Mouse (Mus musculus): ENCODE data around the gene Paox. TPM values are rescaled to one million over a fixed set of nuclear protein-coding genes. Genes with fewer than 3 reads are reported as not detected.

Gene Paox
- total and polyA plus RNA-seq, 2 experiments, result 59.1 to 86.9 TPM

DNA sequence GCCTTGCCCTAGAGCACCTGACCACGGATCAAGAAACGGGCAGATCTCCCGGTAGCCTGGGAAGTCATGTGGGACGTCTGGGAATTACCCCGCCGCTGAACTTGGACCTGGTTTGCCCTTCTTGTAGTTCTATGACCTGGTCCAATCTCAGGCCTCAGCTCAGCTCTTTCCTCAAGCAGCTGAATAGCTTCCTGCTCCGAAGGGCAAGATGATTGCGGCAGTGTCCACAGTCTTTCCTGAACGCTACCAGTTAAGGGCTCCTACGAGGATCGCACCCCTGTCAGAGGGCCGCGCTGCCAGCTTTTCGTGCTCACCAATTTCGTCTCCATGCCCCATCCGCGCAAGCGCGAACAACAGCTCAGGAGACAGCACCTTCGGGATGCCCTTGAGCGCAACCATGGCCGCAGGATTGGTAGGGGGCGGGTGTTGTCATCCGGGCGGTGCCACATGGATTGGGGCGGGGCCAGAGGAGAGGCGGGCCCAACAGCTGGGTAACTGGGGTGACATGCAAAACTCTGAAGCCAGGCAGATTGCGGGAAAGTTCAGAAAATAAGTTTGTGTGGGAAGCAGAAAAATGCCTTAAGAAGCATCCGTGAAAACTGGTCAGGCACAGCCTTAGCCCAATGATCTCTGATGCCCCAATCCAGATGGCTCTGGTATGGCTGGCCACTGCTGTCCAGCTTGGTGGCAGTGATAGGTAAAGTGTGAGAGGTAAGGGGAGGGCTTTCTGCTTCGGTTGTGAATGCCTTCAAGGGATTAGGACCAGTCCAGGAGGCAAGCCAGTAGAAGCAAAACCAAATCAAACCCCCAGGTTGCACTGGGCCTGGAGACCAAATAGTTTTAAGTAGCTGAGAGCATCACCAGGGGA, 13.4 kb upstream of the Paox start, which contains the start of gene Fuom:
TSS of gene Fuom (minus strand) at position 449 of the 868 bp plus-strand sequence.
- H3K79me2 ChIP-seq (ENCODE audit: control insufficient read depth, insufficient read depth, low read length), result no peaks in the 10 kb centered on the region
- no peak for TF ChIP-seq CTCF (IDR thresholded peaks at IDR 0.05; ENCODE audit: low read depth, low read length)
- TF ChIP-seq POLR2A (IDR thresholded peaks at IDR 0.05; ENCODE audit: extremely low read depth, insufficient read depth, low read length), result peak; percentile 64; the same call in 1 of the 2 replicates
- peak; percentile 81 for DNase-seq (ENCODE audit: extremely low read depth, low read depth, low spot score)
- peak within 1 kb of the TSS; percentile 77 for H3K27ac ChIP-seq (replicated peaks; ENCODE audit: insufficient read depth, low read depth, low read length)
- peaks cover 10% of the 10 kb centered on the region for H3K4me1 ChIP-seq (ENCODE audit: control insufficient read depth, insufficient read depth, low read length)
- H3K9ac ChIP-seq (ENCODE audit: low read depth, low read length), result peak within 1 kb of the TSS; percentile 68
- peaks cover 15% of the 10 kb centered on the region for H3K36me3 ChIP-seq (ENCODE audit: control insufficient read depth, insufficient read depth, low read length)
- H3K4me3 ChIP-seq (ENCODE audit: insufficient read depth, low read depth, low read length), result peak within 1 kb of the TSS; percentile 54
- H3K27me3 ChIP-seq (ENCODE audit: control insufficient read depth, insufficient read depth, low read length), result no peaks in the 10 kb centered on the region
- WGBS, result under 1% methylated on average over 30 of the region's 30 CpGs

DNA sequence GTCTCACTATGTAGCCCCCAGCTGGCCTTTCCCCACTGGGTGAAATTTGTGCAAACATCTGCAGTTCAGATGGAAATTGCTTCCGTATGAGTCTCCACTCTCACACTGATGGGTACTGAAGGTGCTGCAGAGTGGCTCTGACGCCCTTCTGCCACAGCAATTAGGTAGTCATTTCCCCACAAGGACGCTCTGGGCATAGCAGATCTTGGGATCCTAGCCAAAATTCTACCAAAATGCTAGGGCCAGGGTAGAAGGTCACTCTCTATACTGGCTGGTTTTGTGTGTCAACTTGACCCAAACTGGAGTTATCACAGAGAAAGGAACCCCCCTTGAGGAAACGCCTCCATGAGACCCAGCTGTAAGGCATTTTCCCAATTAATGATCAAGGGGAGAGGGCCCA, 11.6 kb upstream of the Paox start:
- TF ChIP-seq POLR2A (IDR thresholded peaks at IDR 0.05; ENCODE audit: extremely low read depth, insufficient read depth, low read length) (no peak), CTCF (IDR thresholded peaks at IDR 0.05; ENCODE audit: low read depth, low read length) (no peak)
- no peak for DNase-seq (ENCODE audit: extremely low read depth, low read depth, low spot score)
- no peaks in the 10 kb centered on the region for H3K79me2 ChIP-seq (ENCODE audit: control insufficient read depth, insufficient read depth, low read length)
- 65% methylated on average over 4 of the region's 4 CpGs for WGBS
- peaks cover 30% of the 10 kb centered on the region for H3K36me3 ChIP-seq (ENCODE audit: control insufficient read depth, insufficient read depth, low read length)
- H3K9ac ChIP-seq (ENCODE audit: low read depth, low read length), result no peak overlapping the region
- H3K27me3 ChIP-seq (ENCODE audit: control insufficient read depth, insufficient read depth, low read length), result no peaks in the 10 kb centered on the region
- no peak overlapping the region for H3K27ac ChIP-seq (replicated peaks; ENCODE audit: insufficient read depth, low read depth, low read length)
- peaks cover 10% of the 10 kb centered on the region for H3K4me1 ChIP-seq (ENCODE audit: control insufficient read depth, insufficient read depth, low read length)
- no peak overlapping the region for H3K4me3 ChIP-seq (ENCODE audit: insufficient read depth, low read depth, low read length)

DNA sequence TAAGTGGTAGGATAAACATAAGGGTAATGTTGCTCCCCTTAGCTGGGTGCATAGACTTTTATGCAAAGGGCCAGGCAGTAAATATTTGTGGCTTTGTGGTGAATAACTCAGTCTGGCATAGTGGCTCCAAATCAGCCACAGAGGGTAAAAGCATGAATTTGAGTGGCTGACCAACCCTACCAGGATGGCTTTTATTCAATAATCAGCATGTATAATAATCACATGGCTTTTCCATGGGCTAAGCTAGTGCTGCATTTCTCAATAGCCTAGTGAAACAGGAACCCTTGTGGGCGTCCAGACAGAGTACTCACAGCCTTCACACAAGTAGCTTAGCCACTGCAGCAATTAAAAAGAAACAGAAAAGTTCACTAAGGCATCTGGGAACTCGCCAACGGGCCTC, 3.7 kb upstream of the Paox start:
- 39% methylated on average over 3 of the region's 3 CpGs for WGBS
- Histone ChIP-seq H3K79me2 (ENCODE audit: control insufficient read depth, insufficient read depth, low read length) (no peaks in the 10 kb centered on the region), H3K4me3 (ENCODE audit: insufficient read depth, low read depth, low read length) (no peak overlapping the region), H3K27ac (replicated peaks; ENCODE audit: insufficient read depth, low read depth, low read length) (no peak overlapping the region), H3K36me3 (ENCODE audit: control insufficient read depth, insufficient read depth, low read length) (peaks cover 45% of the 10 kb centered on the region), H3K27me3 (ENCODE audit: control insufficient read depth, insufficient read depth, low read length) (no peaks in the 10 kb centered on the region), H3K9ac (ENCODE audit: low read depth, low read length) (no peak overlapping the region), H3K4me1 (ENCODE audit: control insufficient read depth, insufficient read depth, low read length) (peaks cover 7% of the 10 kb centered on the region; the same call in 1 of the 2 replicates)
- TF ChIP-seq CTCF (IDR thresholded peaks at IDR 0.05; ENCODE audit: low read depth, low read length), result no peak
- TF ChIP-seq POLR2A (IDR thresholded peaks at IDR 0.05; ENCODE audit: extremely low read depth, insufficient read depth, low read length), result no peak
- DNase-seq (ENCODE audit: extremely low read depth, low read depth, low spot score), result no peak

DNA sequence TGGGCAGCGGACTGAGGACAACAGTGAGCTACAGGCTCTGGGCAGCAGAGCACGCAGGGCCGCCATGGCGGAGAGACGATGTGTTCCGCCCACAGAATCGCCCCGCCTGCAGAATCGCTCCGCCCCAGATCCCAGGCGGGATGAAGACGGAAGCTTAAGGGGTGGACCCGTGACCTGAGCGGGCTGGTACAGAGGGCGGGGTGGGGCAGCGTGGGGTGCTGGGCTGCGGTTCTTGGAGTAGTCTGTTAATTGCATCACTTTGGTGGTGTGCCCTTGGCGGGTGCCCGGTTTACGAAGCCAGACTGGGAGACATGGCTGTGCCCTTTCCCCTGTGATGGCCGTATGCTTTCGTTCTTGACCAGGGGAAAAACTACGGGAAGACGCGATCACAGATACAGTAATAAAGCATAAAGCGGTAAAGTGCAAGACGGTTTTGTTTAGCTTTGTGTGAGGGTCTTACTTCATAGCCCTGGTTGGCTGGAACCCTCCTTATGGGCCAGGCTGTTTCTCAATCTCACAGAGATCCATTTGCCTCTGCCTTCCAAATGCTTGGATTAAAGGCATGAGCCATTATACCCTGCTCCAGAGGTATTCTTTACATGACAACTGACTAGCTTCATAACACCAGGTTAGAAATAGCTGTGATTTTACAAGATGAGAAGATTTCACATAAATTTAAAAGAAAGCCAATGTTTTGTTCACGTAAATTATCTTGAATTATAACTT, 893 bp downstream of the Paox start, which contains the start of gene Echs1:
TSS of gene Echs1 (minus strand) at position 148 of the 726 bp plus-strand sequence.
- peak within 1 kb of the TSS; percentile 94 for H3K9ac ChIP-seq (ENCODE audit: low read depth, low read length)
- 3% methylated on average over 28 of the region's 28 CpGs for WGBS
- peaks cover 17% of the 10 kb centered on the region; the same call in 1 of the 2 replicates for H3K36me3 ChIP-seq (ENCODE audit: control insufficient read depth, insufficient read depth, low read length)
- no peaks in the 10 kb centered on the region for H3K27me3 ChIP-seq (ENCODE audit: control insufficient read depth, insufficient read depth, low read length)
- peak; percentile 93 for DNase-seq (ENCODE audit: extremely low read depth, low read depth, low spot score)
- H3K4me1 ChIP-seq (ENCODE audit: control insufficient read depth, insufficient read depth, low read length), result peaks cover 9% of the 10 kb centered on the region
- H3K27ac ChIP-seq (replicated peaks; ENCODE audit: insufficient read depth, low read depth, low read length), result peak within 1 kb of the TSS; percentile 98
- no peaks in the 10 kb centered on the region; the same call in 1 of the 2 replicates for H3K79me2 ChIP-seq (ENCODE audit: control insufficient read depth, insufficient read depth, low read length)
- peak within 1 kb of the TSS; percentile 86 for H3K4me3 ChIP-seq (ENCODE audit: insufficient read depth, low read depth, low read length)
- TF ChIP-seq CTCF (IDR thresholded peaks at IDR 0.05; ENCODE audit: low read depth, low read length) (no peak), POLR2A (IDR thresholded peaks at IDR 0.05; ENCODE audit: extremely low read depth, insufficient read depth, low read length) (peak; percentile 92)

DNA sequence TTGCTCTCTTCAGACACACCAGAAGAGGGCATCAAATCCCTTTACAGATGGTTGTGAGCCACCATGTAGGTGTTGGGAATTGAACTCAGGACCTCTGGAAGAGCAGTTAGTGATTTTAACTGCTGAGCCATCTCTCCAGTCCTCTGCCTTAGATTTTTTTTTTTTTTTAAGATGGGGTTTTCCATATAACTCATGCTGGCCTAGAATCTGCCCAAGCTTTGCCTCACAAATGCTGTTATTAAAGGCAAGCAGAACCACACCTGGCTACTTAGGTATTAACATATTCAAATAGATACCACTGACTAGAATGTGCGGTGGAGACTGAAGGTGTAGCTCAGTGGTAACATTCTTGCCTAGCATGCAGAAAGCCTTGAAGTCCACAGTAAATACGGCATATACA, 4.9 kb downstream of the Paox start:
- peaks cover 7% of the 10 kb centered on the region for H3K4me1 ChIP-seq (ENCODE audit: control insufficient read depth, insufficient read depth, low read length)
- no peak for TF ChIP-seq POLR2A (IDR thresholded peaks at IDR 0.05; ENCODE audit: extremely low read depth, insufficient read depth, low read length)
- no peak for TF ChIP-seq CTCF (IDR thresholded peaks at IDR 0.05; ENCODE audit: low read depth, low read length)
- H3K9ac ChIP-seq (ENCODE audit: low read depth, low read length), result no peak overlapping the region
- peaks cover 5% of the 10 kb centered on the region; the same call in 1 of the 2 replicates for H3K36me3 ChIP-seq (ENCODE audit: control insufficient read depth, insufficient read depth, low read length)
- H3K27ac ChIP-seq (replicated peaks; ENCODE audit: insufficient read depth, low read depth, low read length), result no peak overlapping the region
- no peak for DNase-seq (ENCODE audit: extremely low read depth, low read depth, low spot score)
- no peaks in the 10 kb centered on the region; the same call in 1 of the 2 replicates for H3K79me2 ChIP-seq (ENCODE audit: control insufficient read depth, insufficient read depth, low read length)
- WGBS, result 94% methylated on average over 2 of the region's 2 CpGs
- no peaks in the 10 kb centered on the region for H3K27me3 ChIP-seq (ENCODE audit: control insufficient read depth, insufficient read depth, low read length)
- H3K4me3 ChIP-seq (ENCODE audit: insufficient read depth, low read depth, low read length), result no peak overlapping the region
